Mouse (Mus musculus): ENCODE data around the gene Phf3. TPM values are rescaled to one million over a fixed set of nuclear protein-coding genes. Genes with fewer than 3 reads are reported as not detected.

Gene Phf3
- total and polyA plus RNA-seq, 2 experiments from 2014 or later: 28.5 to 101 TPM

- H3K4me1 ChIP-seq (ENCODE audit: insufficient read depth): no peaks in the 10 kb centered on the region
- ATAC-seq (no peak), DNase-seq (no peak)
- no peak overlapping the region for H3K4me3 ChIP-seq (ENCODE audit: low read depth, low read length)
- H3K36me3 ChIP-seq (ENCODE audit: insufficient read depth): peaks cover 9% of the 10 kb centered on the region
- H3K27ac ChIP-seq (ENCODE audit: low read depth, low read length): no peak overlapping the region
- no peaks in the 10 kb centered on the region for H3K27me3 ChIP-seq (ENCODE audit: insufficient read depth, low read length)
- no peak for TF ChIP-seq CTCF (IDR thresholded peaks at IDR 0.05; ENCODE audit: low read depth)
- H3K9ac ChIP-seq: no peak overlapping the region
- H3K9me3 ChIP-seq (ENCODE audit: low read length): no peaks in the 10 kb centered on the region
- no peak overlapping the region for H3K4me2 ChIP-seq (ENCODE audit: low read depth)
- 86% methylated on average over 6 of the region's 6 CpGs for WGBS
Measured at GRCm38 (mm10) chr1:30799277-30799834, 74.4 kb downstream of the Phf3 start.

DNA sequence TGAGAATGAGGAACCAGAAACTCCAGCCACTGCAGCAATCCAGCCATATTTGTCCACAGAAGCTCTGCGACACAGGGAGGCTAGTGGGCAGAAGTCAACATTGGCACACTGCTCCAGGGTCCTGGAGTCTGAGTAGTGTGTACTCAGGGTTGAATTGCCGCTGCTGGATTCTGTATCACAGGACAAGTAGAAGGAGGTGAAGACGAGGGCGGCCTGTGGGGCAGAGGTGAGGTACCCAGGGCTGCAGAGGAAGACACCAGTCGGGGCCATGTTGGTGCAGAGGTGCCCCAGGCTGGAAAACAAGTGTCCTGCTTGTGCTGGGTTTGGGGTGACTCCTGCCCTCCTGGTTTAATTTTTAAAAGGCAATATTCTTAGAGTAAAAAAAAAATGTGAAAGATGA, 79.1 kb downstream of the Phf3 start:
- no peak overlapping the region for H3K4me2 ChIP-seq (ENCODE audit: low read depth)
- no peak for TF ChIP-seq CTCF (IDR thresholded peaks at IDR 0.05; ENCODE audit: low read depth)
- H3K9me3 ChIP-seq (ENCODE audit: low read length): no peaks in the 10 kb centered on the region
- DNase-seq (no peak), ATAC-seq (no peak)
- 93% methylated on average over 5 of the region's 5 CpGs for WGBS
- no peak overlapping the region for H3K4me3 ChIP-seq (ENCODE audit: low read depth, low read length)
- H3K27ac ChIP-seq (ENCODE audit: low read depth, low read length): no peak overlapping the region
- H3K27me3 ChIP-seq (ENCODE audit: insufficient read depth, low read length): no peaks in the 10 kb centered on the region
- no peaks in the 10 kb centered on the region for H3K4me1 ChIP-seq (ENCODE audit: insufficient read depth)
- no peak overlapping the region for H3K9ac ChIP-seq
- no peaks in the 10 kb centered on the region for H3K36me3 ChIP-seq (ENCODE audit: insufficient read depth)

GRCm38 (mm10) chr1:30793357-30793883, 80.3 kb downstream of the Phf3 start:
- H3K36me3 ChIP-seq (ENCODE audit: insufficient read depth): no peaks in the 10 kb centered on the region
- ATAC-seq (0 out of 2 replicates have a peak, but pooled peaks have one; percentile 16), DNase-seq (no peak)
- no peaks in the 10 kb centered on the region for H3K27me3 ChIP-seq (ENCODE audit: insufficient read depth, low read length)
- no peak overlapping the region for H3K4me3 ChIP-seq (ENCODE audit: low read depth, low read length)
- H3K27ac ChIP-seq (ENCODE audit: low read depth, low read length): no peak overlapping the region
- no peak overlapping the region for H3K4me2 ChIP-seq (ENCODE audit: low read depth)
- H3K9ac ChIP-seq: no peak overlapping the region
- TF ChIP-seq CTCF (IDR thresholded peaks at IDR 0.05; ENCODE audit: low read depth): no peak
- H3K9me3 ChIP-seq (ENCODE audit: low read length): no peaks in the 10 kb centered on the region
- WGBS: 83% methylated on average over 7 of the region's 7 CpGs
- no peaks in the 10 kb centered on the region for H3K4me1 ChIP-seq (ENCODE audit: insufficient read depth)

- H3K9me3 ChIP-seq (ENCODE audit: low read length): no peaks in the 10 kb centered on the region
- H3K4me3 ChIP-seq (ENCODE audit: low read depth, low read length): no peak overlapping the region
- H3K9ac ChIP-seq: no peak overlapping the region
- H3K27me3 ChIP-seq (ENCODE audit: insufficient read depth, low read length): no peaks in the 10 kb centered on the region
- no peak overlapping the region for H3K4me2 ChIP-seq (ENCODE audit: low read depth)
- H3K36me3 ChIP-seq (ENCODE audit: insufficient read depth): no peaks in the 10 kb centered on the region
- no peak overlapping the region for H3K27ac ChIP-seq (ENCODE audit: low read depth, low read length)
- WGBS: 85% methylated on average over 5 of the region's 5 CpGs
- ATAC-seq: no peak
- no peaks in the 10 kb centered on the region for H3K4me1 ChIP-seq (ENCODE audit: insufficient read depth)
- no peak for TF ChIP-seq CTCF (IDR thresholded peaks at IDR 0.05; ENCODE audit: low read depth)
- no peak for DNase-seq
Measured at GRCm38 (mm10) chr1:30792935-30793334, 80.8 kb downstream of the Phf3 start.

- peak; percentile 44 for DNase-seq
- ATAC-seq: peak; percentile 12; the same call in 1 of the 2 replicates
- H3K27ac ChIP-seq (ENCODE audit: low read depth, low read length): no peak overlapping the region
Measured at GRCm38 (mm10) chr1:30790220-30790619, 83.5 kb downstream of the Phf3 start.

DNA sequence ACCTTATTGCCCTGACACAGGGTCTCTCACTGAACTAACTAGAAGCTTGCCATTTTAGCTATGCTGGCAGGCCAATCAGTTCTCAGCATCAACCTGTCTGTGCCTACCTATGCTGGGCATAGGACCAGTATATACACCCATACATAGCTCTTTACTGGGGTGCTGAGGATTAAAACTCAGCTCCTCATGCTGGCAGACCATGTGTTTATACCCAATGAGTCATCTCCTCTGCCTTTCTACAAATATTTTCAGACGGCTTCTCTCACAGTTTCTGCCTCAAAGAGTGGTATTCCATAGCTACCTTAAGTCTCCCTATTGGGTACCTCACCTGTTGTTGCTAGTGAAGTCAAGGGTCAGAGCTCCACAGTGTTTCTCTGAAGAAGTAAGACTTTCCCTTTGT, 84.0 kb downstream of the Phf3 start:
- Histone ChIP-seq H3K4me3 (ENCODE audit: low read depth, low read length) (no peak overlapping the region), H3K9ac (no peak overlapping the region), H3K4me1 (ENCODE audit: insufficient read depth) (no peaks in the 10 kb centered on the region), H3K4me2 (ENCODE audit: low read depth) (no peak overlapping the region), H3K27me3 (ENCODE audit: insufficient read depth, low read length) (no peaks in the 10 kb centered on the region), H3K27ac (ENCODE audit: low read depth, low read length) (no peak overlapping the region), H3K36me3 (ENCODE audit: insufficient read depth) (no peaks in the 10 kb centered on the region), H3K9me3 (ENCODE audit: low read length) (0 out of 2 replicates have a peak, but pooled peaks cover 3% of the 10 kb centered on the region)
- TF ChIP-seq CTCF (IDR thresholded peaks at IDR 0.05; ENCODE audit: low read depth): no peak
- ATAC-seq: no peak
- 64% methylated on average over 1 of the region's 1 CpGs for WGBS
- DNase-seq: no peak

More at GRCm38 (mm10) chr1:30790220-30790619, 83.5 kb downstream of the Phf3 start:
- H3K27me3 ChIP-seq (ENCODE audit: insufficient read depth, low read length): no peaks in the 10 kb centered on the region
- H3K4me1 ChIP-seq (ENCODE audit: insufficient read depth): no peaks in the 10 kb centered on the region
- no peak overlapping the region for H3K4me3 ChIP-seq (ENCODE audit: low read depth, low read length)
- no peak for TF ChIP-seq CTCF (IDR thresholded peaks at IDR 0.05; ENCODE audit: low read depth)
- no peak overlapping the region for H3K4me2 ChIP-seq (ENCODE audit: low read depth)
- H3K9me3 ChIP-seq (ENCODE audit: low read length): 0 out of 2 replicates have a peak, but pooled peaks cover 3% of the 10 kb centered on the region
- no peaks in the 10 kb centered on the region for H3K36me3 ChIP-seq (ENCODE audit: insufficient read depth)
- WGBS: 48% methylated on average over 1 of the region's 1 CpGs
- no peak overlapping the region for H3K9ac ChIP-seq

DNA sequence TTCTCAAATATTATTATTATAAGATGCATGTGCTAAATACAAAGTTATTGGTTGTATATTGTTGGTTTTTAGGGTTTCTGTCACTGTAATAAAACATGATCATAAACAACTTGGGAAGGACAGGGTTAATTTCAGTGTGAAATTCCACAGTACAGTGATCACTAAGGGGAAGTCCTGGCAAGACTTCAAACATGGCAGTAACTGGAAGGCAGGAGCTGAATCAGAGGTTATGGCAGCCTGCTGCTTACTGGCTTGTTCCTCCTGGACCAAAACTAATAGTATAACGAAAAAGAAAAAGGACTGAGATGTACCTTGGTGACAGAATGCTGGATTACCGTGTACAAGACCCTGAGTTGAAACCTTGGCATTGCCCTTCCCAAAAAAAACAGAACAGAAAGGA, 84.7 kb downstream of the Phf3 start:
- WGBS: 43% methylated on average over 2 of the region's 2 CpGs
- no peaks in the 10 kb centered on the region for H3K36me3 ChIP-seq (ENCODE audit: insufficient read depth)
- no peak overlapping the region for H3K4me3 ChIP-seq (ENCODE audit: low read depth, low read length)
- no peaks in the 10 kb centered on the region for H3K27me3 ChIP-seq (ENCODE audit: insufficient read depth, low read length)
- ATAC-seq: no peak
- H3K4me1 ChIP-seq (ENCODE audit: insufficient read depth): no peaks in the 10 kb centered on the region
- no peak for DNase-seq
- H3K4me2 ChIP-seq (ENCODE audit: low read depth): no peak overlapping the region
- 0 out of 2 replicates have a peak, but pooled peaks cover 3% of the 10 kb centered on the region for H3K9me3 ChIP-seq (ENCODE audit: low read length)
- TF ChIP-seq CTCF (IDR thresholded peaks at IDR 0.05; ENCODE audit: low read depth): no peak
- no peak overlapping the region for H3K27ac ChIP-seq (ENCODE audit: low read depth, low read length)
- no peak overlapping the region for H3K9ac ChIP-seq
